Mouse (Mus musculus): ENCODE results near the gene Sh2d3c. TPM values are rescaled to one million over a fixed set of nuclear protein-coding genes. Genes with fewer than 3 reads are reported as not detected.

Sh2d3c gene
- polyA plus RNA-seq, 1 experiment, result 0.52 TPM

GRCm38 (mm10) chr2:32758503-32758902 lies 37.6 kb downstream of the Sh2d3c start:
- no peak overlapping the region for H3K4me2 ChIP-seq (ENCODE audit: low read depth)
- no peak overlapping the region for H3ac ChIP-seq (ENCODE audit: control insufficient read depth, insufficient read length)
- TF ChIP-seq POLR2AphosphoS2 (IDR thresholded peaks at IDR 0.05; ENCODE audit: insufficient read length, low read depth) (no peak), MAX (IDR thresholded peaks at IDR 0.05; ENCODE audit: low read depth) (no peak), E2F4 (IDR thresholded peaks at IDR 0.05; ENCODE audit: insufficient read depth) (no peak), REST (IDR thresholded peaks at IDR 0.05; ENCODE audit: insufficient read depth, insufficient read length) (no peak), MYOG (IDR thresholded peaks at IDR 0.05; ENCODE audit: control insufficient read depth in 1 of 3, insufficient read depth in 1 of 3, insufficient read length in 2 of 3, low read depth in 2 of 3) (no peak), TCF3 (IDR thresholded peaks at IDR 0.05; ENCODE audit: insufficient read length, low read depth) (no peak), MYOD1 (IDR thresholded peaks at IDR 0.05; ENCODE audit: control insufficient read depth in 1 of 3, insufficient read length in 2 of 3, low read depth in 2 of 3) (no peak), USF1 (IDR thresholded peaks at IDR 0.05; ENCODE audit: low read depth) (no peak), TCF12 (IDR thresholded peaks at IDR 0.05; ENCODE audit: insufficient read depth, poor library complexity, severe bottlenecking) (no peak)
- no peak overlapping the region for H3K4me3 ChIP-seq
- no peaks in the 10 kb centered on the region for H3K27me3 ChIP-seq (ENCODE audit: control insufficient read depth, insufficient read depth, insufficient read length)
- H3K36me3 ChIP-seq (ENCODE audit: control insufficient read depth, insufficient read depth), result no peaks in the 10 kb centered on the region
- H3K79me2 ChIP-seq (ENCODE audit: control insufficient read depth, insufficient read depth), result no peaks in the 10 kb centered on the region

DNA sequence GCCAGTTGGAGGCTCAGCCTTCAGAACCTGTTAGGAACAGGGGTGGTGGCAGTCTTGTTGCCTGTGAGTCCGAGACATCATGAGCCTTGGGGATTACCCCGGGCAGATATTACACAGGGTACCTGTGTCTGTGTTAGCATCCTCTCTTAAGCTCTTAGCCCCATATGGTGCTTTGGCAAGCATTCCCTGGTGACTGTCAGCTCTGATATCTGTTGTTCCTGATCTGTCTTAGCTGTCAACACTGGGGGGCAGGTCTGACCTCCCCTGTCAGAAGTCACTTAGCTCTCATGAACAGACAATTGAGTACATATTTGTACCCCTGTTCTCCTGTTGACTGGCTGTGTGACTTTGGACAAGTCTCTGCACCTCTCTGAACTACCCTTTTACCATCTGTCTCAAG lies 38.1 kb downstream of the Sh2d3c start:
- Histone ChIP-seq H3K4me2 (ENCODE audit: low read depth) (no peak overlapping the region), H3ac (ENCODE audit: control insufficient read depth, insufficient read length) (no peak overlapping the region), H3K4me3 (no peak overlapping the region), H3K27me3 (ENCODE audit: control insufficient read depth, insufficient read depth, insufficient read length) (no peaks in the 10 kb centered on the region), H3K36me3 (ENCODE audit: control insufficient read depth, insufficient read depth) (no peaks in the 10 kb centered on the region), H3K79me2 (ENCODE audit: control insufficient read depth, insufficient read depth) (no peaks in the 10 kb centered on the region)
- TF ChIP-seq MYOG (IDR thresholded peaks at IDR 0.05; ENCODE audit: control insufficient read depth in 1 of 3, insufficient read depth in 1 of 3, insufficient read length in 2 of 3, low read depth in 2 of 3) (no peak), POLR2AphosphoS2 (IDR thresholded peaks at IDR 0.05; ENCODE audit: insufficient read length, low read depth) (no peak), USF1 (IDR thresholded peaks at IDR 0.05; ENCODE audit: low read depth) (no peak), E2F4 (IDR thresholded peaks at IDR 0.05; ENCODE audit: insufficient read depth) (no peak), MYOD1 (IDR thresholded peaks at IDR 0.05; ENCODE audit: control insufficient read depth in 1 of 3, insufficient read length in 2 of 3, low read depth in 2 of 3) (no peak)

- Histone ChIP-seq H3K4me3 (no peak overlapping the region), H3K36me3 (ENCODE audit: control insufficient read depth, insufficient read depth) (no peaks in the 10 kb centered on the region), H3K79me2 (ENCODE audit: control insufficient read depth, insufficient read depth) (no peaks in the 10 kb centered on the region), H3ac (ENCODE audit: control insufficient read depth, insufficient read length) (no peak overlapping the region), H3K27me3 (ENCODE audit: control insufficient read depth, insufficient read depth, insufficient read length) (no peaks in the 10 kb centered on the region), H3K4me2 (ENCODE audit: low read depth) (no peak overlapping the region)
- TF ChIP-seq REST (IDR thresholded peaks at IDR 0.05; ENCODE audit: insufficient read depth, insufficient read length) (no peak), USF1 (IDR thresholded peaks at IDR 0.05; ENCODE audit: low read depth) (no peak), MYOD1 (IDR thresholded peaks at IDR 0.05; ENCODE audit: control insufficient read depth in 1 of 3, insufficient read length in 2 of 3, low read depth in 2 of 3) (no peak), SRF (IDR thresholded peaks at IDR 0.05; ENCODE audit: control insufficient read depth, insufficient read length, low read depth) (no peak), TCF3 (IDR thresholded peaks at IDR 0.05; ENCODE audit: insufficient read length, low read depth) (no peak), POLR2AphosphoS2 (IDR thresholded peaks at IDR 0.05; ENCODE audit: insufficient read length, low read depth) (no peak), CEBPB (IDR thresholded peaks at IDR 0.05; ENCODE audit: insufficient read depth, poor library complexity, severe bottlenecking) (no peak), MAX (IDR thresholded peaks at IDR 0.05; ENCODE audit: low read depth) (no peak), E2F4 (IDR thresholded peaks at IDR 0.05; ENCODE audit: insufficient read depth) (no peak), POLR2A (IDR thresholded peaks at IDR 0.05; ENCODE audit: insufficient read length, low read depth) (no peak), MYOG (IDR thresholded peaks at IDR 0.05; ENCODE audit: control insufficient read depth in 1 of 3, insufficient read depth in 1 of 3, insufficient read length in 2 of 3, low read depth in 2 of 3) (no peak), TCF12 (IDR thresholded peaks at IDR 0.05; ENCODE audit: insufficient read depth, poor library complexity, severe bottlenecking) (no peak)
These were observed 40.5 kb downstream of the Sh2d3c start for GRCm38 (mm10) chr2:32761361-32761760.

GRCm38 (mm10) chr2:32761859-32762258 lies 41.0 kb downstream of the Sh2d3c start:
- H3K36me3 ChIP-seq (ENCODE audit: control insufficient read depth, insufficient read depth), result no peaks in the 10 kb centered on the region
- no peak overlapping the region for H3ac ChIP-seq (ENCODE audit: control insufficient read depth, insufficient read length)
- TF ChIP-seq MYOG (IDR thresholded peaks at IDR 0.05; ENCODE audit: control insufficient read depth in 1 of 3, insufficient read depth in 1 of 3, insufficient read length in 2 of 3, low read depth in 2 of 3), result no peak
- no peaks in the 10 kb centered on the region for H3K27me3 ChIP-seq (ENCODE audit: control insufficient read depth, insufficient read depth, insufficient read length)
- no peak overlapping the region for H3K4me3 ChIP-seq
- no peaks in the 10 kb centered on the region for H3K79me2 ChIP-seq (ENCODE audit: control insufficient read depth, insufficient read depth)
- no peak overlapping the region for H3K4me2 ChIP-seq (ENCODE audit: low read depth)

DNA sequence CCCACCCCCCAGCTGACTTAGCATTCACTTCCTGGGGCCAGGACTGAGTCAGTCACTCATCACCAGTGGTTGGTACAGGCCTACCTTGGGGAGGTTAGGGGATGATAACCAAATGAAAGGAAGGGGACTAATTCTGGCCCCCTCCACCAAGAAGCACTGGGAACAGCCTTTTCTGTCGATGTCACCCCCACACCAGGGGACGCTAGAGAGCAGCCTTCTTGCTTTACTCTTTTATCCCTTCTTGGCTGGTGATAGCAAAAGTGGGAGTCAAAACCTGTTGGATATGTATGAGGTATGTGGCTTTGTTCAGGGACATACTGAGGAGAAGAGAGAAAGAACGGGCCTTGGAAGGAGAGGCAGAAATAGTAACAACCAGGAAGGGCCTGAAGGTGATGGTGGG lies 42.5 kb downstream of the Sh2d3c start:
- Histone ChIP-seq H3K27me3 (ENCODE audit: control insufficient read depth, insufficient read depth, insufficient read length) (no peaks in the 10 kb centered on the region), H3K79me2 (ENCODE audit: control insufficient read depth, insufficient read depth) (no peaks in the 10 kb centered on the region), H3ac (ENCODE audit: control insufficient read depth, insufficient read length) (no peak overlapping the region), H3K4me3 (no peak overlapping the region), H3K4me2 (ENCODE audit: low read depth) (no peak overlapping the region), H3K36me3 (ENCODE audit: control insufficient read depth, insufficient read depth) (no peaks in the 10 kb centered on the region)
- TF ChIP-seq MYOG (IDR thresholded peaks at IDR 0.05; ENCODE audit: control insufficient read depth in 1 of 3, insufficient read depth in 1 of 3, insufficient read length in 2 of 3, low read depth in 2 of 3), result no peak
- no peak for TF ChIP-seq MYOD1 (IDR thresholded peaks at IDR 0.05; ENCODE audit: control insufficient read depth in 1 of 3, insufficient read length in 2 of 3, low read depth in 2 of 3)
- no peak for TF ChIP-seq SRF (IDR thresholded peaks at IDR 0.05; ENCODE audit: control insufficient read depth, insufficient read length, low read depth)
- TF ChIP-seq USF1 (IDR thresholded peaks at IDR 0.05; ENCODE audit: low read depth), result no peak
- TF ChIP-seq POLR2AphosphoS2 (IDR thresholded peaks at IDR 0.05; ENCODE audit: insufficient read length, low read depth), result no peak
- TF ChIP-seq REST (IDR thresholded peaks at IDR 0.05; ENCODE audit: insufficient read depth, insufficient read length), result no peak

Data from myocyte (in vitro differentiated cells).